ENCODE assay signal across 12 mouse cellular contexts in genomic region chr2:173337666-173338065, GRCm38 (mm10).
A peak's percentile ranks its signal among the peaks of the same experiment; 100 is the strongest.
DNase-seq lines count a peak whose midpoint lies in the region; ATAC-seq lines count a peak whose summit lies in the region.
"Had no signal": no experiment of that assay in that cellular context is flagged by ENCODE, and none has a peak within 500 bp of the region (broad histone marks: within the 10 kb centered on the region; RNA-seq: fewer than 3 reads in every experiment).

No protein-coding gene starts in this region.

- no peak overlapping the region for H3K9ac ChIP-seq in limb, embryonic 12.5 days (replicated peaks)
- H3K9ac ChIP-seq: hindbrain, embryonic 14.5 days; liver, embryonic 13.5 days had no signal

- H3K4me1 ChIP-seq in limb, embryonic 12.5 days (replicated peaks): peaks cover 70% of the 10 kb centered on the region
- peaks cover 57% of the 10 kb centered on the region for H3K4me1 ChIP-seq in limb, embryonic 10.5 days
- peaks cover 67% of the 10 kb centered on the region for H3K4me1 ChIP-seq in megakaryocyte, embryonic 14.5 days

- no peak for ATAC-seq in limb, embryonic 12.5 days (ENCODE audit: insufficient number of reproducible peaks, insufficient read depth, low FRiP score, low TSS enrichment, low read depth)
- ATAC-seq in hematopoietic stem cell, adult 5-6 weeks (replicated peaks in 1 of 2; ENCODE audit: insufficient read depth in 1 of 2, low FRiP score in 2 of 2, low TSS enrichment in 1 of 2, low read depth in 1 of 2, poor library complexity in 2 of 2, severe bottlenecking in 2 of 2): peak; percentile 67 to 75
- ATAC-seq: forebrain, embryonic 14.5 days; Patski had no signal

- no peak overlapping the region for H3K4me2 ChIP-seq in limb, embryonic 12.5 days
- H3K4me2 ChIP-seq: hindbrain, embryonic 14.5 days; liver, embryonic 13.5 days had no signal

- H3K27me3 ChIP-seq in limb, embryonic 12.5 days: peaks cover 36% of the 10 kb centered on the region
- peaks cover 94% of the 10 kb centered on the region for H3K27me3 ChIP-seq in limb, embryonic 10.5 days (ENCODE audit: low read depth, poor library complexity, severe bottlenecking)
- peaks cover 16% of the 10 kb centered on the region for H3K27me3 ChIP-seq in megakaryocyte, embryonic 14.5 days (replicated peaks)
- H3K27me3 ChIP-seq: Patski had no signal

- H3K4me3 ChIP-seq in limb, embryonic 12.5 days (replicated peaks): no peak overlapping the region
- no peak overlapping the region for H3K4me3 ChIP-seq in limb, embryonic 10.5 days
- H3K4me3 ChIP-seq in megakaryocyte, embryonic 14.5 days (replicated peaks): peak overlapping the region; percentile 73
- H3K4me3 ChIP-seq: liver, embryonic 13.5 days had no signal

- WGBS in limb, embryonic 12.5 days: 58% methylated on average over 5 of the region's 5 CpGs
- WGBS in limb, embryonic 10.5 days: 82% methylated on average over 5 of the region's 5 CpGs

- no peak for DNase-seq in limb, embryonic 10.5 days (ENCODE audit: low spot score)
- peak; percentile 57 for DNase-seq in brain, adult 2 months (ENCODE audit: low read depth, low spot score)
- DNase-seq in T-cell, adult 2 months (ENCODE audit: low spot score): no peak
- no peak for DNase-seq in thymus, postnatal 4 days
- DNase-seq in left cerebral cortex, adult 18-20 months (ENCODE audit: low spot score in 2 of 2): no peak
- DNase-seq: liver, embryonic 13.5 days had no signal

- 0 out of 2 replicates have a peak overlapping the region, but pooled peaks have one; percentile 5 for H3K27ac ChIP-seq in limb, embryonic 12.5 days
- H3K27ac ChIP-seq in limb, embryonic 10.5 days: no peak overlapping the region
- H3K27ac ChIP-seq: hindbrain, embryonic 14.5 days; liver, embryonic 13.5 days had no signal

- H3K36me3 ChIP-seq in limb, embryonic 12.5 days: no peaks in the 10 kb centered on the region
- no peaks in the 10 kb centered on the region for H3K36me3 ChIP-seq in limb, embryonic 10.5 days
- H3K36me3 ChIP-seq in megakaryocyte, embryonic 14.5 days (replicated peaks; ENCODE audit: low read length): no peaks in the 10 kb centered on the region
- H3K36me3 ChIP-seq: liver, embryonic 13.5 days had no signal

- no peaks in the 10 kb centered on the region for H3K9me3 ChIP-seq in limb, embryonic 12.5 days
- no peaks in the 10 kb centered on the region for H3K9me3 ChIP-seq in limb, embryonic 10.5 days (replicated peaks)
- H3K9me3 ChIP-seq in megakaryocyte, embryonic 14.5 days: no peaks in the 10 kb centered on the region
- H3K9me3 ChIP-seq: liver, embryonic 13.5 days had no signal
